Mouse (Mus musculus): ENCODE results near the gene 9930022D16Rik. TPM values are rescaled to one million over a fixed set of nuclear protein-coding genes. Genes with fewer than 3 reads are reported as not detected.

9930022D16Rik gene
- total and polyA plus RNA-seq, 3 experiments = 0.04 TPM; not detected in 2

GRCm38 (mm10) chr11:109414802-109415201, 1.1 kb downstream of the 9930022D16Rik start:
- H3K4me3 ChIP-seq (ENCODE audit: control insufficient read depth in 1 of 2, insufficient read depth in 1 of 2, low read depth in 2 of 2, low read length in 2 of 2) = no peak overlapping the region
- peaks cover 4% of the 10 kb centered on the region in 2 experiments; a peak in 3 of 4 replicates for H3K4me1 ChIP-seq (ENCODE audit: control insufficient read depth in 1 of 2, insufficient read depth in 2 of 2, low read length in 2 of 2)
- H3K27me3 ChIP-seq (ENCODE audit: control insufficient read depth in 1 of 2, insufficient read depth in 2 of 2, low read length in 2 of 2) = no peaks in the 10 kb centered on the region
- no peaks in the 10 kb centered on the region for H3K9me3 ChIP-seq (replicated peaks; ENCODE audit: insufficient read depth, low read length)
- no peak overlapping the region for H3K27ac ChIP-seq (ENCODE audit: control insufficient read depth, low read depth, low read length)
- TF ChIP-seq BHLHE40 (IDR thresholded peaks at IDR 0.05; ENCODE audit: borderline replicate concordance, low read depth, low read length) (no peak), MYB (IDR thresholded peaks at IDR 0.05; ENCODE audit: low read depth, low read length) (no peak), KAT2A (conservative IDR thresholded peaks at IDR 0.05; ENCODE audit: low read depth, low read length) (no peak), SIN3A (IDR thresholded peaks at IDR 0.05; ENCODE audit: low read length) (no peak), USF1 (IDR thresholded peaks at IDR 0.05; ENCODE audit: low read depth, low read length) (no peak), MAX (IDR thresholded peaks at IDR 0.05; ENCODE audit: low read length) (no peak), MEF2A (IDR thresholded peaks at IDR 0.05; ENCODE audit: extremely low read depth, insufficient replicate concordance, low read depth, low read length, poor library complexity, severe bottlenecking) (no peak), NRF1 (IDR thresholded peaks at IDR 0.05; ENCODE audit: insufficient read depth, low read depth, low read length, poor library complexity, severe bottlenecking) (no peak), TBP (IDR thresholded peaks at IDR 0.05; ENCODE audit: low read depth, low read length) (no peak), SMC3 (IDR thresholded peaks at IDR 0.05; ENCODE audit: low read depth, low read length) (no peak), MAZ (IDR thresholded peaks at IDR 0.05; ENCODE audit: low read depth, low read length) (no peak), E2F4 (IDR thresholded peaks at IDR 0.05; ENCODE audit: borderline replicate concordance, low read depth, low read length) (no peak)
- no peaks in the 10 kb centered on the region for H3K79me2 ChIP-seq (ENCODE audit: control insufficient read depth, insufficient read depth, low read length, poor library complexity)
- no peak overlapping the region for H3K9ac ChIP-seq (ENCODE audit: control insufficient read depth, low read depth, low read length, poor library complexity, severe bottlenecking)
- DNase-seq (ENCODE audit: low read depth, low spot score) = no peak
- 0 out of 4 replicates have a peak, but pooled peaks cover 0 to 2% of the 10 kb centered on the region in 2 experiments for H3K36me3 ChIP-seq (ENCODE audit: control insufficient read depth in 1 of 2, insufficient read depth in 2 of 2, low read length in 2 of 2)

DNA sequence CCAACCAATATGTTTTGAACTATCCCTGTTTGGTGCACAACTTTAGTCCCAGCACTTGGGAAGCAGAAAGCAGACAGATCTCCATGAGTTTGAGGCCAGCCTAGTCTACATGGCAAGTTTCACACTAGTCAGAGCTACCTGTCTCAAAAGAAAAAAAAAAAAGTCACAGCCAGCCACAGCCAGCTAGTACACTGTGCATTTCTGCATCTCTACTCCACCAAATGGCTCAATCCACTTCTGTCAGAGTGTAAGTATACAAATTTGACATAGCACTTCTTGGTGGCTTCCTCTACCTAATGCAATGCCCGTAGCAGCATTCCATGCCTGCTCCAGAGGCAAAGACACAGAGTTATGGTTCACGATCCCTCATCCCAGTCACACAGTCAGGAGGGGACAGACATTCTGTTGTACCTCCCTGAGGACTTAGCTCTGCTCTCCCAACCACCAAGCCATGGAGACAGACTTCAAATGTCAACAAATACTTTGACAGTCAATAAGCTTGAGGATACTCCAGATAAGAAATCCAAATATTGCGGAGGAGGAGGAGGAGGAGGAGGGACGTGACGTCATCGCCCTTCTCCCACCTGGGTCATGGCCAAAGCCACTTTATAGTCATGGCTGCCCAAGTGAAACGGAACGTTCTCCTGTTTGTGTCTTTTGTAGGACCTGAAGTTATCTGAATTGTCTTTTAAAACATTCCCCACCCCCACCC, 3.1 kb downstream of the 9930022D16Rik start:
- DNase-seq (ENCODE audit: low read depth, low spot score) = no peak
- peaks cover 4 to 9% of the 10 kb centered on the region in 2 experiments; a peak in 3 of 4 replicates for H3K4me1 ChIP-seq (ENCODE audit: control insufficient read depth in 1 of 2, insufficient read depth in 2 of 2, low read length in 2 of 2)
- H3K9ac ChIP-seq (ENCODE audit: control insufficient read depth, low read depth, low read length, poor library complexity, severe bottlenecking) = no peak overlapping the region
- no peaks in the 10 kb centered on the region; the same call in 1 of the 2 replicates for H3K79me2 ChIP-seq (ENCODE audit: control insufficient read depth, insufficient read depth, low read length, poor library complexity)
- TF ChIP-seq KAT2A (conservative IDR thresholded peaks at IDR 0.05; ENCODE audit: low read depth, low read length) (no peak), MXI1 (IDR thresholded peaks at IDR 0.05; ENCODE audit: low read depth, low read length) (no peak), MYC (IDR thresholded peaks at IDR 0.05; ENCODE audit: low read depth, low read length) (no peak), E2F4 (IDR thresholded peaks at IDR 0.05; ENCODE audit: borderline replicate concordance, low read depth, low read length) (no peak), MYB (IDR thresholded peaks at IDR 0.05; ENCODE audit: low read depth, low read length) (no peak), NELFE (IDR thresholded peaks at IDR 0.05; ENCODE audit: low read depth, low read length) (no peak), ELF1 (IDR thresholded peaks at IDR 0.05; ENCODE audit: low read depth, low read length) (no peak), SMC3 (IDR thresholded peaks at IDR 0.05; ENCODE audit: low read depth, low read length) (no peak), TCF12 (IDR thresholded peaks at IDR 0.05; ENCODE audit: low read depth, low read length) (no peak), CHD2 (IDR thresholded peaks at IDR 0.05; ENCODE audit: low read length) (no peak), ZMIZ1 (IDR thresholded peaks at IDR 0.05; ENCODE audit: low read depth, low read length) (no peak), TBP (IDR thresholded peaks at IDR 0.05; ENCODE audit: low read depth, low read length) (no peak)
- peaks cover 0 to 5% of the 10 kb centered on the region in 2 experiments; a peak in 1 of 4 replicates for H3K36me3 ChIP-seq (ENCODE audit: control insufficient read depth in 1 of 2, insufficient read depth in 2 of 2, low read length in 2 of 2)
- no peaks in the 10 kb centered on the region for H3K9me3 ChIP-seq (replicated peaks; ENCODE audit: insufficient read depth, low read length)
- no peak overlapping the region for H3K4me3 ChIP-seq (ENCODE audit: control insufficient read depth in 1 of 2, insufficient read depth in 1 of 2, low read depth in 2 of 2, low read length in 2 of 2)
- H3K27me3 ChIP-seq (ENCODE audit: control insufficient read depth in 1 of 2, insufficient read depth in 2 of 2, low read length in 2 of 2) = no peaks in the 10 kb centered on the region
- no peak overlapping the region for H3K27ac ChIP-seq (ENCODE audit: control insufficient read depth, low read depth, low read length)

Data from MEL (cell line).